Mouse (Mus musculus) lung, postnatal 36 days (tissue): ENCODE measurements around the gene Dusp10.

ENCODE experiments used
- DNase-seq: peaks from one replicate; pipeline ENCODE4 v3.0.0; 2022; ENCODE audit warnings: mixed read lengths

The Dusp10 gene

DNA sequence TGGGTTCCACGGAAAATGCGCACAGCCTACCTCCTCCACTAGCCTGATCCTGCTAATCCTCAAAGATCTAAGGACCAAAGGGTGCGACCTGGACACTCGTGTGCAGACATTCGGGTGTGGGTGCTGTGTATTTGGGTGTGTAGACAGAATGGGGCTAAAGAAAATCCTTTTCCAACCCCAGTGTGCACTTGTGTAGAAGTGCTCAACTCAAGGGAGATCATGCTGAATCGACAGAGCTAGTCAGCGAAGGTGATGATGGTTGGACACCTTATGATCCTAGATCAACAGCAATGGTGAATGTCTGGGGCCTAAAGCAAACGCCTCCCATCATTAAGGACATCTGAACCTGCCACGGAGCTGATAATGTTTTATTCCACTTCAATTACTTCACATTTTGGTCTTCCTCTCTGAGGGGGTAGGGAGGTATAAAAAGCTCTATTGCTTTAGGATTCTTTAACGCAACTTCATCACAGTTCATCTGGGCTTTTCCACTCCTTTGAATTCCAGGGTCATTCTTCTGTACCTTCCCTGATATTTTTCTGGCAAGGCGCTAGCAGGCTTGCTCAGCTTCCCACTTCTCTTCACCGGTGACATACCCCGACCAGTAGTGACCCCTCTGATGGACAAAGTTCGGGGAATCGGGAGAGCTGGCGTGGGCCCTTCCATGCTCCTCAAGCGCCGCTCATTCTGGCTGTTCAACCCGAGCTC is 19.7 kb downstream of the Dusp10 start:
- DNase-seq: no peak

DNA sequence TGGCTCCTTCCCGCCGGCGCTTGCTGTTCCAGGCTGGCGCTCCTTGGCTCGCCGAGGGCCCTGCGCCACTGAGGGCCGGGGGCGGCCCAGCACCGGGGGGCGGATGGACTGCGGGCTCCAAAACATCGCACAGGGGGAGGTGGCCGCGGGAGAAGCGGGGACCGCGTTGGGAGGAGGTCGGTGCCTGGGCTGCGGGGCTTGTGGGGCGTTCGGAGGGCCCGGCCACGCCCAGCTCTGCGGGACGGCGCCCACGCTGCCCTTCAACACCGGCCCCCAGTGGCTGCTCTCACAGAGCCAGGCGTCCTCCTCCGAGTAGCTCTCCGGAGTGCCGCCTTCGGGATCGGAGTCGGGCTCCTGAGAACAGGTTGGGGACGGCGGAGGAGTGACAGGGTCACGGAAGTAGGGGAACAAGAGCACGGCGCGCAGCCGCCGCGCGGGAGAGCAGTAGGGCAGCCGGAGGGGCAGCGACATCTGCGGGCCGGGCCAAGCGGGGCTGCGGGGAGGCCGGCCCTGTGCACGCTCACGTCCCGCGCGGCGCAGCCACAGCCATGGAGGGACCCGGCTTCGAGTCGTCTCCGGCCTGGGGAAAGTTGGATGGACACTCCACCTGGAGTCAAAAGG is 20.4 kb downstream of the Dusp10 start:
- peak; percentile 39 for DNase-seq

DNA sequence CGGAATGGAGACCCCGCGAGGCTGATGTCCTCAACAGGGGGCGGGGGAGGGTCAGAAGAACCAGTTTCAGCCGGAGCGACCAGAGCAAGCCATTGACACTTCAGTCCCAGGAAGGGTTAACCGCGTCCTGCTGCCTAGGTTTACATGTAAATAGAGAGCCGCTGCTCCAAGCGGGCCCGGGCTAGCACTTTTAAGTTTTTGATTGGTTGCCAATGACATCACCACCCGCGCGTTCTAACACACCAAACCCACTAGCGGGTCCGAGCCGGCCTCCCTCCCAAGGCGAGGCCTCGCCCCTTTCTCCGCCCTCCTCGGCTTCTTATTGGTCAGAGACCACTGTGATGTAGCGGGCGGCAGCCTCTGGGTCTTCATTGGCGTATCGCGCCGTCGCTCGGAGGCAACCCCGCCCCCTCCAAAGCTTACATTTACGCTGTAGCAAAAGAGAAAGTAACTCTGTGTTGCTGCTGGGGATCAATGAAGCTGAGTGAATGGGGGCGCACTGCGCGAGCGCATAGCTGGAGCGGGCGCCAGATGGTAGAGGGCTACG is 21.0 kb downstream of the Dusp10 start, which contains the start of gene 1700056E22Rik:
Gene 1700056E22Rik (minus strand): TSS at position 291 of the 547 bp plus-strand sequence.
- DNase-seq: peak; percentile 100

DNA sequence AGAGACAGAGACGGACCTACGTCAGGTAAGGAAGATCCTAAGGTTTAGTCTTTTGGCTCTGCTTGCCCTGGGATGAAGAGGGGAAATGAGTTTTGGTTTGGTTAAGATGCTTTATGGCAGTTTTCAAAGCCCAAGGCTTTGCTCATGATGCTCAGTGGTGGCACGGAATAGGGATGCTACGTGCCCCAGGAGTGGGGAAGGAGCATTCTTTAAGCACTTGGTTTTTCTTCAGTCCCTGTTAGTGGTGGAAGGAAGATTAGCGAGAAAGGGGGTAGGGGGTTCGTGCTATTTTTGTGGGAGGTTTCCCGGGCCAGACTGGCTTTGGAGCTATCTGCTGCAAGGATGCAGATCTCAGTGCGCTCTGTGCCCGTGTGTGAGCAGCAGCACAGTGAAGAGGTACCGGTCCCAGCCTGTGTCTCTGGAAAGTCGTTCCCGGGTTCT is 21.7 kb downstream of the Dusp10 start:
- peak; percentile 9 for DNase-seq

DNA sequence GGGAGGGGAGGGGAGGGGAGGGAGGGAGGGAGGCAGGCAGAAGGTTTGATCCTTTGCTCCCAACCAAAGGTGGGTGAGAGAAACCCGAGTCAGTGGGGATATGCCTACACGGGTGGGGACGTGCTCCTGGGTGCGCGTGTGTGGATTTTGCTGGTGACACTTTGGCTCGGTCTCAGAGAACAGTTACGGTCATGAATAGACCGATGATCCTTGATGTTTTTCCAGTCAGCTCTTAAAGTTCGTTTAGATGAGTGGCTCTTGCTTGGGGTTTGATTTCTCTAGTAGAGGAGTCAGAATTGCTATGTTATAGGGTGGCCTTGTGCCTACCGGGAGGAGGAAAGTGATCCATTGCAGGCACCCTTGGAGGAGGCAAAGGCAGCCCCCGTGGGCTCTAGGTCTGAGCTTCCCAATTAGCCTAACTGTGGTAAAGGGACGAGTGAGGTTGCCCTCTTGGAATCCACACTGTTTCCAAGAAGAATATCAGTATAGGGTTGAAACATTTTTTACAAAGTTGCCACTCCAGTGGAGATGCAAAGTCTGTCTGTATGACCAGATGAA is 22.3 kb downstream of the Dusp10 start:
- no peak for DNase-seq

DNA sequence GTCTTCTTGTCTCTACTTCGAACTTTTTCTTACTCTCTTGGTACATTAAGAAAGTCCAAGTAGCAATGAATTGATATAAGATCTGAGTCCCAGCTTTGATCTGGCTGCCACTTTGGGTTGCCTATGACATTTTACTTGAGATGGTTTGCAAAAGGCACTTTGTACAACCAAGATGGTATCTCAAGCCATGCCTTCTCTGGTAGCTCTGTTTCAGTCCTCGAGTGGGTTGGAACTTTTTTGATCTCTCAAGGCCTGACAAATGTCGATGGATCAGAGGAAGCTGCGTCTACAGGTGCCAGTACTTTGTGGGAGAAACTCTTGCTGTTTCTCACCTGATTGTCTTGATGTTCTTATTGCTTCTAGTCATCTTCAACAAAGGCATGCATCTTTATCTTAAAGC is 24.7 kb downstream of the Dusp10 start:
- DNase-seq: no peak

DNA sequence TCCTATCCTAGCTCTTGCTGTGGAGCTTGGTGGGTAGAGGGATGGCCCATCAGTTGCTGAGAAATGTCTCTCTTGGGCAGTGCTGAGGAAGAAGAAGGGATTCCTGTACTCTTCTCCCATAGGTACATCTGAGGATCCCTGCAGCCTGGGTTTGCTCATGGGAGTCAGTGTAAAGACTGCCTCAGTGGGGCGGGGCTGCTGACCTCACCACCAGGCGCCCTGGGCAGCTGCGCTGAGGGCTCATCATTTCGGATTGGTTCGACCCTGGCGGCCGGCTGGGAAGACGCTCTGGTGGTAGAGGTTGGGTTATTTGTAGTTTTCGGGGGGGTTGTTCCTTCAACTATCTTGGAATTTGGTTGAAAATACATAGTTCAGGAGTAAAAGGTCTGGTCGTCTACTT is 26.2 kb downstream of the Dusp10 start:
- DNase-seq: no peak

DNA sequence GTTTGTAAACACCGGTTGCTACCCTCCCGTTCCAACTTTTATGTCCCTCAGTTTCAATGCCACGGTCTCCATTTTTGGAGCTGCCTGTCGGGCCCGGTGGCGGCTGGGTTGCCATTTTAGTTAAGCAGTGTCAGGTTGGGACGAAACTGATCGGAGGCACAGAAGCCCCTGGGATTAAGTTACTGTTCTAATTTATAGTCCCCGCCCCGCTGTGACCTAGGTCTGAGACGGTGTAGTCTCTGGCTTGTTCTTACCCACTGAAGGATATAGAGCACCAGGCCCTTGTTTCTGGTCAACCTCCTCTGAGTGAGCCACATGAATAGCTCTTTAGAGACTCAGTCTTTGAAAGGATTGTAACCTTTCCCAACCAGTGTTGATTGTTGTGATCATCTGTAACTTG is 27.1 kb downstream of the Dusp10 start:
- DNase-seq: no peak

DNA sequence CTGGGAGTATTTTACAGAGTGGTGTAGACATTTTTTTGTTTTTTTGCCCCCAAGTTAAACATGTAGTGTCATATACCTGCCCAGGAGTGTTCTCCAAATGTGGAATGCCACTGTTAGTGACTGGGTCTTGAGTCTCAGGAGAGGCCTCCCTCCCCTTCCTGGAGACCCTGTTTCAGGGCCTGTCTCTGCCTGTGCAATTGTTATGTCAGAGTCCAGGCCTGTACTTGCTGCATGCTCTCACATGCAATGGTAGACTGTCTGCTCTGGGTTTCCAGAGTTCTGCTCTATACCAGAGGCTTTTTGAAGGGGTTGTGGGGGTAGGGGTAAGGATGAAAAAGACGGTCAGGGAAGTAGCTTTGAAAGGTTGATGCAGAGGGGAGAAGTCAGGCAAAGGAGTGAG is 27.8 kb downstream of the Dusp10 start:
- DNase-seq: no peak

DNA sequence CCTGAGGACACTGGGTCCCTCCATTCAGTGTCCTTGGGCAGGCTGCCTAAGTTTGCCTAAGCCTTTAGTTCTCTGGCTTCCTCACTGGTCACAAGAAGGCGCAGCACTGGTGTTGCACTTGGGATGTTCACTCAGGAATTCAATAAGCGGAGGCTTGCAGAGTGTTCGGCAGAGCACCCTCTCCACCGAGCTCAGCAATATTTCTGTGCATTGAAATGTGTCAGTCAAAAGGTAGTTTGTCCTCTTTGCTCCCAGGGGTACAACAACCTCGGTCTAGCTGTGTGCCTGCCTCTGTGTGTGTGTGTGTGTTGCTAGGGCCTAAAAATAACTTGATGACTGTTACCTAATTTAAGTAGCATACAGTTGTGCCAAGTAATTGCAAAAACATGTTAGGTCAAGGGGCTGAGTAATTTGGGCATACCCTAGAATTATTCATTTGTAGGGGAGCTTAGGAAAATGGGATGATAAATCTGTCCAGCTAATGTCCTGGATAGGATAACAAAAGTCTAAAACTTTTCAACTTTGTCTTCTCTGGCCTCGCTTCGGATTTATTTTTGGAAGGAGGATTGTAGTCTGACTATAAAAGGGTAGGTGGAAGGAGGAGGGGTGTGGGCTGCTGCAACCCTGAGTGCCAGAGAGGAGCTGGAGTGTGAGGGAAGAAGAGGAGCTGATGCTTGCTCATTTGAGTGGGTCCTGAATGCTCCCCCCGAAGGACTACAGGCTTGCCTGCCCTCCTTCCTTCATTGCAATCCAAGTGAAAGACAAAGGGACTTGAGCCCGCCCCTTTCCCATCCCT is 28.9 kb downstream of the Dusp10 start:
- DNase-seq: peak; percentile 51

DNA sequence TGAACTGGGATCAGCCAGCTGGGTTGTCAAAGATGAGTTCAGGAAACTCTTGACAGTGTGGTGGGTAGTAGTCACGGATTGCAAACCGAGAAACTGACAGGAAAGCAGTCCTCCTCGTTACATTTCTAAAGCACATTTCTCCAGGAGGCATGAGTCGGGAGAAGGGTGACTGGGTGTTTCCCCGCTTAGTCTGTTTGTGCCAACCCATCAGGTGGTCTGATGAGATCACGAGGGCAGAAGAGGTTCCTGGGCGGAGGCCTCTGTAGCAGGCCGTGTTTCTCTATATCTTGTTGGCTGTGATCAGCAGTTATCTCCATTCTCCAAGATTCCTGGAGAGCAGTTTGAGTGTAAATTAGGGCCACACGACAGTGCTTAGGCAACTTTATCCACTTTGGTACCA is 29.6 kb downstream of the Dusp10 start:
- DNase-seq: no peak

DNA sequence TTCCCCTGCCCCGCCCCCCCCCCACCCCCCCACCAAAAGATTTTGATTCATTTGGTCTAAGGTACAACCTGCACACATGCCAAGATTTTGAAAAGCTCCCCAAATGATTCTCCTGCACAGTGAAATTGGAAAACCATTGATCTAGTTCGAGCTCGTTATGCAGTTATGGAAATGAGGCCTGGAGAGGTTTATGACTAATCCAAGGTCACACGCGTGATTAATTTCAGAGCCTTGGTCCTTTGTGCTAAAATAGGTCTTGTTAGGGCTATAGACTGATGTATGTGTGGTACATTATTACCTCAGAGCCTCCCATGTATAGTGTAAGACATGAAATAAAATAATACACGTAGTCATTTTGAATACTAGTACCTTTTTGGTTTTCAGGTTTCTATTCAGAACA is 30.3 kb downstream of the Dusp10 start:
- no peak for DNase-seq

DNA sequence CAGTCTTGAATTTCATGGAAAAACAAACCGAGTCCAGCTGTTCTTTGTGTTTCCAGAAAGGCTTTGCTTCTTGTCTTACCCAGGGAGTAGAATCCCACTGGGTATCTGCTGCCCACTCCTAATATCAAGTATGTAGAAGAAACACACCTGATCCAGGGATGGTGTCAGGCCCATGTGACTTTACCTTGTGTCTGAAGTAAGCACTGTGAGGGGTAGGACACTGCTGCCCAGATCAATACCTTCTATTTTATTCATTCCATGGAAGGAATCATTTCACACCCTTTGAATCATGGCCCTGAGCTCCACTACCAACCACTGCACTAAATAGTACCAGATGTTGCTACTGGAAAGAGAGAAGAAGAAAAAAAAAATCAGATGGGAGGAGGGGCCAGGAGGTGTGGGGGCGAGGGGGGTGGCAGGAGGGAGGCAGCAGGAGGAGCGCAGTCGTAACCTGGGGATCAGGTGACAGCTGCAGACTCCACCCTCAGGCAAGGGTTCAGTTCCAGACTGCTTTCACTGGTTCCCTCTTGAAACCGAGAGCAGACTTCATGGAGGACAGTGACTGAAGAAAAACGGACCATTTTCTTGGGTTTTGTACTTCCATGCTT is 33.1 kb downstream of the Dusp10 start:
- DNase-seq: no peak

DNA sequence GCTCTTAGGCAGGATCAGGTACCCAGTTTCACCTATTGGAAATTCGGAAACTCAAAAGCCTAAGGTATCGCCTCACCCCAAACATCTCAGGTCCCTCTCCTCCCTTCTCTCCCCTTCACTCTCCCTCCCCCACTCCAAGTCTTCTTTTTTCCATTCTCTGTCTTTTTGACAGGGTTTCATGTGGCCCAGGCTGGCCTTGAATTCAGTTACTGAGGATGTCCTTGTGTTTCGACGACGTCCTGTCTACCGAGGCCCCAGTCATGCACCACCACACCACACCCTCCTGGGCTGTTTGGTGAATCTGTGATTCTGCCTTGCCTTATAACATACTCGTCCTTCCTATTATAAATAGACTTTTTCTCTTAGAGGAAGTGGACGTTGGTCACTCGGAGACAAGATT is 34.7 kb downstream of the Dusp10 start:
- no peak for DNase-seq

DNA sequence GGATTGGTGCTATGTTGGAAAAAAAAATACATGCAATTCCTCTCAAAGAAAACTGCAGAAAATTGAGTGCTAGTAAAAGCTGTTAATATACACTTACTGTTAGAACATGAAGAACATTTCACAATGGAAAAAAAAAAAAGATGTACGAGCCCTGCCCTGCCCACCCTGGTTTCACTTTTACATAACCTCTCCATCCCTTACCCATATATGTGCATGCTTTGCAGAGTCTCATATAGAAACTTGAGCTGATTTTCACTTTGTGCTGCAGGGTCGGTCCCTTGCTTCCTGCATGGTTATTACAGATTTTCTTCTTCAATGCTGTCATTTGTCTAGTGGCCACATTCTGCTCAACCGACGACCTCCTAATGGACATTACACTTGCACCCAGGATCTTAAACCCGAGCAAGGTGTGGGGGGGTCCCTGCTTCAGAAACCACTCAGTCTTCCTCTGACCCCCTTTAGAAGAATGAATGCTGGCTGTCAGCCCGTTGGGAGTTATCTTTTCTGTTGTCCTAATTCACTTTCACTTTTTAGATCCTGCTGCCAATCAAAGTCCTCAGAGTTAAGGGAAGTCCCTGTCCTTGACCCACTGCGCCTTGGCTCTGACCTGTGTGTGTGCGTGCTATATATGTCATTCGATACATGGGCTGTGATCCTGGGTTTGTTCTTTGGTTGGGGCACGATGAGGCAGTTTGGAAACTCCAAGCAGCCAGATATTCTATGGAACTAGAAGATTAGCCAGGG is 35.7 kb downstream of the Dusp10 start:
- DNase-seq: peak; percentile 42

DNA sequence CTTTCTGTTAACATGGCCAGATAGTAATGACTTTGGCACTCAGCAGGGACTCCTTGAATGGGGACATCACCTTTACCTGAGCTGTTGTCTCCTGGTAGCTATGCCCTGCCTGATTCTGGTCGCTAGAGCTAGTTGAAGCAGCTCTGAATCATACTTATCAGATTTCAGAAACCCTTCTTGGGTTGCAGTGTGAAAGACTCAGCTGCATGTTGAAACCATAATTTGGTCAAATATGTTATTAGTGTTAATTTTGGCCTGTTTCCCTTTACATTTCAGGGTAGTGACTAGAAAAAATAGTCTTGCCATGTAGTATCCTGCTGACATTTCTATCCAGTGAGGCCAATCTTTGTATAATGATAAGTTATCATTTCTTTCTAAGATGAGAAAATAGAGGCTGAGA is 38.2 kb downstream of the Dusp10 start:
- DNase-seq: no peak

DNA sequence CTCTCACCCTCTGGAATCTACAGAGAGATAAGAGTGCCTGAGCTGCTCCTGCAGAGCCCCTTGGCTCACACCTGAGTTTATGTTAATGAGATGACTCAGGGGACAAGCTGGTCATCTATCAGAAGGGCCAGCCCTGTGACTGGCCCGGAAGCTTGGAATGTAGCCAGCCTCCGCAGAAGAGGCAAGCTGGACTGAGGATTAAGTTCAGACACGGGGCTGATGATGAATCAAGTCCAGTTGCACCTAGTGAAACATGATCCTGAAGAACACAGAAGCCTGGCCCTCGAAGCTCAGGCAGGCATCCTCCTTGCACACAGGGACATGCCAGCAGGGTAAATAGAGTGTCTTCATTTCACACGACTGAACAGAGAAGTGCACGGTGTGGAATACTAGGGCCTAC is 38.7 kb downstream of the Dusp10 start:
- peak; percentile 65 for DNase-seq

DNA sequence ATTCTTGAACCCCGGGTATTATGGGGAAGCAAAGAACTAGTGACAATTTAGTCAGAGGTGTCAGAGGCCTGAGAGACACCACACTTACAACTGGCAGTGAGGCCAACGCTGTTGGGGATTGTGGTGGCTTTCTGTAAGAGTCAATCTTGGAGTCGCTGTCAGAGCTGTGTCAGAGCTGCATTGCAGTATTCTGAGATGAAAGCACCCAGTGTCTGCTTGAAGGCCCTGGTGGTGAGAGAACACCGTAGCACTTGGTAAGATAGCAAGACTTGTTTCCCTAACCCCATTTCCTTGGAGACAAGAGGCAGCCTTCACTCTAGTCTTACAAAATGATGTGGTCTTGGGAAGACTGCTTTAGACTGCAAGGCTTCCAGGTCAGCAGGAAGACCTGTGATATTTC is 39.2 kb downstream of the Dusp10 start:
- DNase-seq: no peak

DNA sequence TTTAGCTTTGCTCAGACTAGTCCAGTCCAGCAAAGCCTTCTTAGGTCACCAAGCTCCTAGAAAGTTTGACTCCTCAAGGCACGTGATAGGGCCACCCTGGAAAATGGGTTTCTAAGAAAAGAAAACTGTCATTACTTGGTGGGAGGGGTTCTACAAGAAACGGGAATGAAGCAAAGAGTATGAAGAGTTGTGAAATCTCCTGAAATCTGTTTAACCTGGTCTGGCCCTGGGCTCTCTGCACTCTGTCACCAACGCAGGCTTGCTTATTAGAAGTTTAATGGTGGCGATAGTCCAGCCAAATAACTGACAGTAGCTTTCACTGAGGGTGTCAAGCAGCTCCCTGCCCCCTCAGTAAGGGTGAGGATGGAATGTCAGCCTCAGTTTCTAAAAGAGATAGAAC is 40.0 kb downstream of the Dusp10 start:
- no peak for DNase-seq

DNA sequence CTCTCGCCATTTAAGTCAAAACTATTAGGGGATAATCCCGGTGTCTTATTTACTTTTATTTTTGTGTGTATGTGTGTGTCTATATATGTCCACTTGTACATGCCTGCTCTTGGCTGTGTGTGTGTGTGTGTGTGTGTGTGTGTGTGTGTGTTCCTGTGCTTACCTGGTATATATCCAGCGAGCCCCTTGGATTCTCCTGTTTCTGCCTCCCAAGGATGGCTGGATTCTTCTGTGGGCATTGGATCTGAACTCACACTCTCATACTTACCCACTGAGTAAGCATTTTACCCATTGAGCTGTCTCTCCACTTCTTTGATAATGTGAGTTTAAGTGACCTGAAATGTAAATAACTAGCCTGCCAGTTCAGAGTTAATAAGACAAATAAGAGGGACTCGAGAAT is 40.6 kb downstream of the Dusp10 start:
- no peak for DNase-seq

DNA sequence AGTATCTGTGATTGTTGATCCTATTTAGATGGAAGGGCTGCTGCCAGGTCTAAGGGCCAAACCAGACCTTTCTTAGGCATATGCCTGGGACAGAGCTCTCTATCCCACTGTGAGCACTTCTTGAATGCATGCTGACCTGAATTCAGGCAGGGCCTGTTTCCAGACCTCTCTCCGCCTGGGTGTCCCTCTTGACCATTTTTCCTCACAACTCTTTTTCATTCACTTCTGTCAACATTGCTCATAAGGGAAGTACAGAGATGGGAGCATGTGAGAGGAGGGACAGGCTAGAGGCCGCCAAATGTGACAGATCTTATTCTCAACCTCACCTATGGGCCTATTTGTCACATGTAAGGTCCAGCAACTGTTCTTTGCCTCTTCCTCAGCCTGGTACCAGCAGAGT is 41.1 kb downstream of the Dusp10 start:
- no peak for DNase-seq

DNA sequence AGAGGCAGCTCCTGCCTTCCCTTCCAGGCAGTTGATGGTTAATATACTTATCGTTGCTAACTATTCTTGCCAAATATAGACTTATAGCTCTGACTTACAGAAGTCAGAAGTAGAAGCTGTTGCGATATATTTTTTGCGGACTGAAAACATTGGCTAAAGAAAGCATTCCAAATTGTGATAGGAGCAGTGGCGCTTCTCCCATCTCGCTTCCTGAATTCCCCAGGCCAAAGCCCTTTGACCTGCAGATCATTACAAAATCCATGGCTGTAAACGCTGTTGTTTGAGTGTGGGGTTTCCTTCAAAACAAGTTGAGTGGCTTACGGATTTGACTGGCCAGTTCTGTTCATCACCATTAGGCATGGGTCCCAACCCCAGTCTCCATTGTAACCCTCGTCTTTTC is 45.1 kb downstream of the Dusp10 start:
- DNase-seq: no peak
